Mouse (Mus musculus) kidney, postnatal 4 days (tissue): ENCODE measurements around the gene Mindy4b-ps.
"Not testable (repeated sequence)": the region's sequence is repeated elsewhere in the genome, so short reads cannot be mapped to it uniquely, and the experiment has no call there.

ENCODE experiments used
- DNase-seq, 2 experiments: peaks; one replicate each; pipeline ENCODE4 v3.0.0; 2021; ENCODE audit warnings: mixed read lengths in 2 of 2

Mindy4b-ps gene

DNA sequence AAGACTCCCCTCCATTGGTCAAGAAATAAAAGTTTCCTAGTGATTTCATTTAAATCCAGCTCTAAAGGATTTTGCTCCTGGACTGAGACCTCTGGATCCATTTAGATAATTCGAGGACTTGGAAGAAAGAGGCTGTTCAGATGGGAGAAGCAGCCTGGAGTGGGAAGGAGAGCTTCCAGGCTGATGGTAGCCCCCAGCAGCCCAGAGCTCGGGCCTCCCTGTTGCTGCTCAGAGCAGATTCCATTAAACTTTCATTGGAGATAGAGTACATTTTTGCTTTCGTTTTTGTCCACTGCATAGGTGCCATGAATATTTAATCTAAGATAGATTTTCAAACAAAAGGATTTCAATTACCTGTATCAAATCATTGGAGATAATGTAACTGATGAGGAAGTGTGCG lies at the start of gene Mindy4b-ps:
Gene Mindy4b-ps, minus strand, starts transcription at position 101 of the 400 bp plus-strand sequence.
- no peak for DNase-seq

DNA sequence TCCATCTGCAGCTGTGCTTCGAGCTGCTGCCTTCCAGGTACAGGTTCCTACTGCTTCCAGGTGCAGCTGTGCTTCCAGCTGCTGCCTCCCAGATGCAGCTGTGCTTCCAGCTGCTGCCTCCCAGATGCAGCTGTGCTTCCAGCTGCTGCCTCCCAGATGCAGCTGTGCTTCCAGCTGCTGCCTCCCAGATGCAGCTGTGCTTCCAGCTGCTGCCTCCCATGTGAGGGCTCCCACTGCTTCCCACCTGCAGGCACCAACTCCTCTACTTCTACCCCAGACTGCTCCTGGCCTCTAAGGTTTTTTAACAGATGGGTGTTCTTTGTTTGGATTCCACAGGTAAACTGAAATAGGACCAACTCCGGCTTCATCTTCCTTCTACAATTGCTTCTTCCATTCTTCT lies 49.8 kb upstream of the Mindy4b-ps start:
- DNase-seq: not testable (repeated sequence)

GRCm38 (mm10) chr3:58865690-58866089 lies 43.6 kb upstream of the Mindy4b-ps start:
- DNase-seq: no peak

- no peak for DNase-seq
These were observed 40.9 kb upstream of the Mindy4b-ps start for GRCm38 (mm10) chr3:58862976-58863375.

DNA sequence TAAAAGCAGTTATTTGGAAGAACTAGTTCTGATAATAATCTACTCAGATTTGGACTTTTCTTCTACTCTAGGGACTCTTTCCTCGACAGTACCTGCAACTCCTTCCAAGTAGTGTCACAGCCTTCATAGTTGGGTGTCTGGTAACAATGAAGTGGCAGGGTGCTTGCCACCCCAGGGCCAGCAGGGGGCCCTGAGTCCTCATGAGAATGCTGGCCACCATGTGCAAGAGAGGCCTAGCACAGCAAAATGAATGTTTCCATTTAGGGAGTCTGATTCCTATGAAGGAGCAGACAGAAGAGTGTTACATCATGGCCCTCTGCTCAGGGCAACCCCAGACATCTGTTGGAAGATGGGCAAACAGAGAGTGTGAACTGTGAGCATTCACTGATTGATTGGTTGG lies 21.3 kb upstream of the Mindy4b-ps start:
- peak; percentile 13 to 34 for DNase-seq

DNA sequence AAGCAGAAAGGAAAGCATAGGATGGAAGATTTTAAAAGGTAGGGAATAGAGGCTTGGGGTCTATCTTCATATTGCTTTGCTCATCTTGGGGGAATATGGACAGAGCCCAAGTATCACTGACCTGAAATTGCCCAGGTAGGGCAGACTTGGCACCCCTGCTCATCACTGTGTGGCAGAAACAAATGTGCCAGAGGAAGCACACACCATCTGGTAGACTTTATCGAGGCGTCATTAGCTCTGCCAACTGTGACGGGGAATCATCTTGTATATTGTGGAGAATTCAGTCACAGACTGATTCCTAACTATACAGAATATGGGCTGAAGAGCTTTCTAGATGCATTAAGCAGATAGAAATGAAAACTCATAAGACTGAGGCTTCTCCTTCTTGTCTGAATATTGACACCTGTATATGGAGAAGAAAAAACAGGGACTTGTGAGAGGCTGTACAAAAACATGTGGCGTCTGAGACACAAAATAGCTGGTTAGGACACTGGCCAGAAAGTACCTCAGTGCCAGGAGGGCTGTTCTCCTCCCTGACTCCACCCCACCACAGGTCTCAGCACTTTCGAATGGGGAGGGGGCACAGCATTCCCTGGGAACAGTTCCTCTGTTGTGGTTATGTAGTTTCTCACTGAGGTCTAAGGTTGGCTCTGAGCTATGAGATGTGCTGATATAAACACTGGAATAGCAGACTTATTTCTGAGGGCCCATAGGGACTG lies 11.5 kb upstream of the Mindy4b-ps start:
- DNase-seq: no peak

- DNase-seq: no peak
These were observed 10.8 kb upstream of the Mindy4b-ps start for GRCm38 (mm10) chr3:58832888-58833287.

GRCm38 (mm10) chr3:58831586-58831985 lies 9.5 kb upstream of the Mindy4b-ps start:
- no peak for DNase-seq

- no peak for DNase-seq
These were observed 7.8 kb upstream of the Mindy4b-ps start for GRCm38 (mm10) chr3:58829926-58830325.

GRCm38 (mm10) chr3:58828366-58829153 lies 6.4 kb upstream of the Mindy4b-ps start:
- DNase-seq: no peak

DNA sequence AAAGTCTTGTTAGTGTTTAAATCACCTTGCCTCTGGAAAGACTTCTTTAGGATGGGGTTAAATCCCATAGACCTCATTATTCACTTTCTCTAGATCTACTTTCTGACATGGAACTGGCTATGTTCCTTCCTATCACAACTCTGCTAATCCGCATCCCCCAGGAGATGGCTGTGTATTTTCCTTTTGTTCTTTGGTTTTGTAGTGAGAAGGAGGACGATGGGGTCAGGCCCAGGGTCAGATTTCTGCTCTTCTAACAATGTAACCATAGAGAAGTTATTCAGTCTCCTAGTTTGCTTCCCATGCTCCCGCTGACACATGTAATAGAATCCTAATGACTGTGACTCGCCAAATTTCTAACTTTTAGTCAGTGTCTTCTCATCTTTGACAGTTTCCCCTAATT lies 4.2 kb upstream of the Mindy4b-ps start:
- DNase-seq: no peak

DNA sequence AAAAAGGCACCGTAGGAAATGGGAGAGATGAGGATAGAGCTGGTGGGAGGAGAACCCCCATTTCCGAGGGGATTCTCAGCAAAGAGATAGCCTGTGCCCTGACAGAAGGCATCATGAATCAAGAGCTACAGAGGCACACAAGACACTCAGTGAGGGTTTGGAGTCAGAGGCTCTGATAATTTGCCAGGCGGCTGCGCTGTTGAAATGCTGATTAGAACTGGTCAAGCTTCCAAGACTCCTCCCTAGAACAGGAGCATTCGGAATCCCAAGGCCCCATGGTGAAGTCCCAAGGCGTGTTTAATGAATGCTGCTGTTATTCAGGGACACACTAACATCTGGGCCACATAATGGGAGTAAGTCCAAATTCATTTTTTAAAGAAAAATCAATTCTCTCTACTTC lies 4.8 kb downstream of the Mindy4b-ps start:
- peak in 1 of 2 experiments; percentile 3 for DNase-seq

DNA sequence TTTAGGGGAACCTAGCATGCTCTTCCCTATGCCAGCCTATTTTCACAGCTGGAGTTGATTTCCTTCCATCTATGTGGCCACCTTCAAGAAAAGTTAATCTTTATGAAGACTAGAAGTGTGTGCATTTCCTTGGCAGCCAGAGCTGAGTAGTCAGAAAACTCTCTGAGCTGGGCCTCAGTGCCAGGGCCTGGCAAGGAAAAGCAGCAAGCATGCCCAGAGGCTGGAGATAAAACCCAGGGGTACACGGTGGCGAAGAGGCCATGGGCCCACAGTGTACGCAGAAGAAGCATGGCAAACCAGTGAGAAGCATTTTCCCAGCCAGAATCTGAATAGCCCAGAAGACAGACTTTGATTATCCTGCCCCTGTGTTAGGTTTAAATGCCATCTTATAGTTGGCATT lies 7.9 kb downstream of the Mindy4b-ps start:
- no peak for DNase-seq

DNA sequence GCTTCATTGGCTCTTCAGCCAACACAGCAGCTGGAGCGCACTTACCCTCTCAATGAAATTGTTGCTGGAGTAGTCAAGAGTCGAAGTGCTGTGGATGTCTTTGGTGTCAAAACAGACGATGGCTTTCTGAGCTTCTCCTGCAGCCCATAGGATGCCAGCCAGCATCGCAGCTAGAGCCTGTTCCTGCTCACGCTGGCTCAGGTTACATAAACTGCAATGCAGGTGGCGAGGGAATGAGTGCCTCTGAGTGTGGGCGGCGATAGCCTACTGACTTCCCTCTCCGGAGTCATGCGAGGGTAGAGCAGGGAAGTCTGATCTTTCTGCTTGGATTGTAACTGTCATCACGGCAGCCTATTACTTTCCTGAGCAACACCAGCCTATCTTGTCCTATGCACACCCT lies 11.8 kb downstream of the Mindy4b-ps start:
- DNase-seq: peak; percentile 8 to 27

DNA sequence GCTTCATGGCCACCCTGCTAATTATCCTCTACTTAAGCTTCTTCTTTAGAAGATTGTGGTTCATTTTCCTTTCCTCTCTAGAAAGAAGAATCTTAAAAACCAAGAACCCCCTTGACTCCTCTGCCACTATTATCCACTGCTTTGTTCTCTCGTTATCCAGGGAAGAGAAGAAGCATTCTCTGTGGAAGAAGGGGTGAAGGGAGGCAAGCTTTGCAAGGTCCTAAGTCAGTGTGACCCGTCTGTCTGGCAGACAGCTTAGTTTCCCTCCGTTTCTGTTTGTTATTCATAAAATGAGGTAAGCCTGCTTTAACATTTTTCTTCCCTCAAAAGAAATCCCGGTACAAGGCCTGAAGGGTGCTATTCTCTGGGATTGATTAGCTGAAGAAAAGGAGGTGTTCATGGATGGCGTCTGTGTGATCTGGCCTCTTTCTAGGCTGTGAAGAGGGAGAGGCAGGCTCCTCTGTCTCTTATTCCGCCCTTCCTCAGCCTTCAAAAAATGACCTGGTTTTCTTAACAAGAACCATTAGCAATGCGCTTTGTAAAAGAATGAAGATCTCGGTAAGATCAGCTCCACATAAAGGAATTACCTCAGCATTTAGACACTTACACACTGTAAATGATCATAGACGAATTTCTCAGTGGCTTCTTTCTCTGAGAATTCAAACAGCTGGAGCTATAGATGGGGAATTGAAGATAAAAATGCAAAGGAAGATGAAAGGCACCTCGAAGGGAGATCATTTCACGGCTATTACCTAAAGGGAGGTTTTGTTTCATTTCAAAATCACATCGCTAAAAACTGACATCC lies 12.8 kb downstream of the Mindy4b-ps start:
- DNase-seq: no peak

DNA sequence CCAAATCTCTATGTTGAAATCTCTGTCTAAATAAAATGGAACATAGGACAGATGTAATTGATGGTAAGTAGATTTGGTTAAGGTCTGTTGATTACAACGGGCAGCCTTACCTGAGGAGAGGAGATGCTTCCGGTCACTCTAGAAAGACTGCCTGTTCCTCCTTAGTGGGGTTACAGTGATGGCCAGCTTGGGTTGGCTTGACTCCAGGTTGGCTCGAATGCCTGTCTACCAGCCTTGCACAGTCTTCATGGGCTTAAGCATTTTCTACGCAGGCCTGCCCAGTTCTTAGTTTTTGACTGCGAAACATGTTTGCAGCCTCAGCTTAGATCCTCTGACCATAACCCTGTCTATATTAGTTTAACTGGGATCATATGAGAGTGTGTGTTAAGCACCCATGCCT lies 13.5 kb downstream of the Mindy4b-ps start:
- no peak for DNase-seq

- DNase-seq: no peak
These were observed 17.4 kb downstream of the Mindy4b-ps start for GRCm38 (mm10) chr3:58804745-58805144.

DNA sequence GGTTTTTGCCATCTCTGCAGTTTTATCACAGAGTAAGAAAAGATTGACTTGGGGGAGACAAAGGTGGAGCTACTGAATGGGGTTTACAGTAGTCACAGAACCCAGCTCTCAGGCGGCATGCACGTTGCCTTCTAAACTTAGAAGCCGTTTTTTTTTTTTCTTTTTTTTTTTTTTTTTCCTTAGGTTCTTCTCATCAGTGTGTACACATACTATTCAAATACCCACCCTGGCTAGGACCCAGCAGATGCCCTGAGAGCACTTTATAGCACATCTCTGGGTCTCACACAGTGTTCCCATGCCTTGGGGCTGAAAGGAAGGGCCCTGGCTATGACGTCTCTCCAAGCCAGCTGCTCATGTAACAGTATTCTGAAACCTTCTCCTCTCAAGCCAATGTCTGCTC lies 23.4 kb downstream of the Mindy4b-ps start:
- DNase-seq: no peak

GRCm38 (mm10) chr3:58798245-58798644 lies 23.9 kb downstream of the Mindy4b-ps start:
- no peak for DNase-seq

- DNase-seq: no peak
These were observed 32.6 kb downstream of the Mindy4b-ps start for GRCm38 (mm10) chr3:58789473-58789872.

DNA sequence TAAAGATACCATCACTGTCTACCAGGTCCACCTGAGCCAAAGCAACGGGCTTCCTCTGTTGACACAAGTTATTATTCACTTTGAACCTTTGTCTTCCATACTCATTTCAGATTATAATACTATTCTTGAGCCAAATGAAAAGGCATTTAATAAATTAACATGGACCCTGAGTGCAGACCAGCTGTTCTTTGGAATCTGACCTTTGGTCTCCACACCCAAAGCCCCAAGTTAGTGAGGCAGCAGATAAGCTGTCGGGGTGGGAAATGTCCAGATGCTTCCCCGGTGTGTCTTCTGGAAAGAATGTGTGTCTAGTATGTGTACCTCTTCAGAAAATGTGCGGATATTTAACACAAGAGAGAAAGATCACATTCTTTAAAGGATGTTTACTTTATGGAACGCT lies 33.1 kb downstream of the Mindy4b-ps start:
- no peak for DNase-seq

DNA sequence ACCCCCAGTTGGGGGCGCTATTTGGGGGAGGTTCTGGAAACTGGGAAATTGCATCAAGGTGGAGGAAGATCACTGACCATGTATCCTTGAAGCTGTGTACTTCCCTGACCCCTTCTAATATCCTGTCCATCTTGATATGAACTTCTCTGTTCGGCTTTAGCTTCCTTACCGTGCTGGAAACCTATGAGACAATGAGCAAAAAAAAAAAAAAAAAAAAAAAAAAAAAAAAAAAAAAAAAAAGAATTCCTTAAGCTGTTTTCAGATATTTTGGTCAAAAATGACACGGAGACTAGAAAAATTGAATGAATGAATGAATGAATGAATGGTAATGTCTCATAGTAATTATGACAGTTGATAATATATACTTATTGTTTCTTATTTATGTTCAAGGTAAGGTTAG lies 35.6 kb downstream of the Mindy4b-ps start:
- DNase-seq: no peak

DNA sequence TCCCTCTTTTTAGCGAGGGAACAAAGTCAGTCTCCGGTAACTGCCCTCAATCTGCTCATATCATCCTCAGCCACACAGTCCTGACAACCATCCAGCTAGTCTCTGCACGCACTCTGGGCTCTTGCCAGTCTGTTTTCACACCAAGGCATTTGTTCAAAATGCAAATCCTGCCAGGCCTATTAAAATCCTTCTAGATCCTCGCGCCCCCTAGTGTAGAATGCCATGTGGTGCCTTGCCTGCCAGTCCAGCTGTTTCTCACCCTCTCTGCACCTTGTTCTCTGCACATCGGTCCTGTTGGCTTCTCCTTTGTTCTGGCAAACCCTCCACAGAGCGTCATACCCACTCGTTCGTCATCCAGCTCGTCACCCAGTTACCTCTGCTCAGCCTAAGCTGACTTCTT lies 36.2 kb downstream of the Mindy4b-ps start:
- DNase-seq: peak; percentile 62 to 64
